Mouse (Mus musculus): ENCODE measurements around the gene Slc29a1. TPM values are rescaled to one million over a fixed set of nuclear protein-coding genes. Genes with fewer than 3 reads are reported as not detected.
A peak's percentile ranks its signal among the peaks of the same experiment; 100 is the strongest.

The Slc29a1 gene
- total RNA-seq, 2 experiments from 2014 or later: 64.3 to 67.7 TPM

- ATAC-seq (replicated peaks; ENCODE audit: poor library complexity): peak; percentile 68; the same call in 1 of the 2 replicates
These were observed 63.1 kb downstream of the Slc29a1 start for GRCm38 (mm10) chr17:45536264-45536663.

Other genes starting within 250 kb of the Slc29a1 start
- gene Cdc5l, start 165.9 kb downstream of the Slc29a1 start, total RNA-seq (2015): 60.9 and 69.3 TPM in 2 replicates
- gene Cdc5l, start 165.9 kb downstream of the Slc29a1 start, total RNA-seq (2017): 109 and 128 TPM in 2 replicates
- not detected in 2 replicates for gene Spats1, start 124.2 kb downstream of the Slc29a1 start, total RNA-seq (2015)
- not detected in 2 replicates for gene Spats1, start 124.2 kb downstream of the Slc29a1 start, total RNA-seq (2017)
- gene Aars2, start 92.8 kb downstream of the Slc29a1 start, total RNA-seq (2015): 4.6 and 4.9 TPM in 2 replicates
- gene Aars2, start 92.8 kb downstream of the Slc29a1 start, total RNA-seq (2017): 7.4 and 9.6 TPM in 2 replicates
- gene Tcte1, start 76.2 kb downstream of the Slc29a1 start, total RNA-seq (2015): not detected in 2 replicates
- not detected in 2 replicates for gene Tcte1, start 76.2 kb downstream of the Slc29a1 start, total RNA-seq (2017)
- gene Tmem151b, start 49.9 kb downstream of the Slc29a1 start, total RNA-seq (2015): 0.12 TPM in 1 of 2 replicates, not detected in the other
- 0.12 TPM in 1 of 2 replicates, not detected in the other for gene Tmem151b, start 49.9 kb downstream of the Slc29a1 start, total RNA-seq (2017)
- gene Nfkbie, start 43.9 kb downstream of the Slc29a1 start, total RNA-seq (2015): 5.7 and 7.0 TPM in 2 replicates
- 5.1 and 9.5 TPM in 2 replicates for gene Nfkbie, start 43.9 kb downstream of the Slc29a1 start, total RNA-seq (2017)
- 80.2 and 85.9 TPM in 2 replicates for gene Slc35b2, start 35.7 kb downstream of the Slc29a1 start, total RNA-seq (2015)
- gene Slc35b2, start 35.7 kb downstream of the Slc29a1 start, total RNA-seq (2017): 84.9 and 120 TPM in 2 replicates
- 1,239 and 1,324 TPM in 2 replicates for gene Hsp90ab1, start 26.3 kb downstream of the Slc29a1 start, total RNA-seq (2015)
- gene Hsp90ab1, start 26.3 kb downstream of the Slc29a1 start, total RNA-seq (2017): 2,380 and 2,713 TPM in 2 replicates
- gene Mymx, start 2.5 kb upstream of the Slc29a1 start, total RNA-seq (2015): not detected in 2 replicates
- gene Mymx, start 2.5 kb upstream of the Slc29a1 start, total RNA-seq (2017): not detected in 2 replicates
- gene Capn11, start 59.7 kb upstream of the Slc29a1 start, total RNA-seq (2015): 0.07 TPM in 1 of 2 replicates, not detected in the other
- 0.17 TPM in 1 of 2 replicates, not detected in the other for gene Capn11, start 59.7 kb upstream of the Slc29a1 start, total RNA-seq (2017)
- 35.2 and 47.5 TPM in 2 replicates for gene Mrpl14, start 86.7 kb upstream of the Slc29a1 start, total RNA-seq (2015)
- 24.9 and 34.2 TPM in 2 replicates for gene Mrpl14, start 86.7 kb upstream of the Slc29a1 start, total RNA-seq (2017)
- gene Tmem63b, start 87.3 kb upstream of the Slc29a1 start, total RNA-seq (2015): 3.9 and 5.0 TPM in 2 replicates
- gene Tmem63b, start 87.3 kb upstream of the Slc29a1 start, total RNA-seq (2017): 2.0 and 5.5 TPM in 2 replicates
- not detected in 2 replicates for gene 1600014C23Rik, start 134.2 kb upstream of the Slc29a1 start, total RNA-seq (2015)
- not detected in 2 replicates for gene 1600014C23Rik, start 134.2 kb upstream of the Slc29a1 start, total RNA-seq (2017)

All from megakaryocyte progenitor cell, adult 5-6 weeks (primary cell).